Mouse (Mus musculus): ENCODE measurements around the gene Chil1. TPM values are rescaled to one million over a fixed set of nuclear protein-coding genes. Genes with fewer than 3 reads are reported as not detected.

The Chil1 gene
- 10 to 100 TPM; 14.0 TPM for total RNA-seq (2021)
- long read RNA-seq, experiment 1, transcript Chil1-208 (10 exons, 1,645 nt), result major isoform, 7 of 23 reads
- long read RNA-seq, experiment 1, partial matches to known transcripts, result 2 of 23 reads
- long read RNA-seq, experiment 1, other reads (novel, unspliced or antisense), result 10 of 23 reads
- long read RNA-seq, experiment 2, transcript Chil1-208 (10 exons, 1,645 nt), result major isoform, 7 of 17 reads
- long read RNA-seq, experiment 2, partial matches to known transcripts, result 1 of 17 reads
- long read RNA-seq, experiment 2, other reads (novel, unspliced or antisense), result 4 of 17 reads

DNA sequence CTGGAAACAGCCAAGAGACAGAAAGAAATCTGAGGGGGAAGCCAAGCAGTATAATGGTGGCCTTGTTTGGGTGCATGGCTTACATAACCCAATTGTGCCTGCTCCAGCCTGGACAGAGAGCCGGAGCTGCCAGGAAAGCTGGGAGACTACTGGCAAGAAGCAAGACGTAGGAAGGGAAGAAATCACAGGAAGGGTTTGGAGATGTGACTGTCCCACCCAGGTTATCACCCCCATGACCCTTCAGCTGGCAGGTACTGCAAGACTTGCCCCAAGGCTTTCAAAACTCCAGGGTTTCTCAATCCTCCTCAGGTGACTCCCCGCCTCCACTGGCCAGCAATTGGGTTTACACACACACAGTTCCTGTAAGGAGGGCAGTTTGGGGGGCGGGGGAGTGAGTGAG lies at the start of gene Chil1:
Gene Chil1 (plus strand): TSS at position 152 of the 400 bp plus-strand sequence.
- DNase-seq (ENCODE audit: extremely low spot score in 1 of 2, low spot score in 2 of 2), result no peak
- TF ChIP-seq CTCF (IDR thresholded peaks at IDR 0.05), result no peak
- Histone ChIP-seq H3K27ac (peak within 1 kb of the TSS; percentile 67), H3K4me3 (no peak within 1 kb of the TSS)
- intact Hi-C loops (cut with DNase I), result no loop called here

DNA sequence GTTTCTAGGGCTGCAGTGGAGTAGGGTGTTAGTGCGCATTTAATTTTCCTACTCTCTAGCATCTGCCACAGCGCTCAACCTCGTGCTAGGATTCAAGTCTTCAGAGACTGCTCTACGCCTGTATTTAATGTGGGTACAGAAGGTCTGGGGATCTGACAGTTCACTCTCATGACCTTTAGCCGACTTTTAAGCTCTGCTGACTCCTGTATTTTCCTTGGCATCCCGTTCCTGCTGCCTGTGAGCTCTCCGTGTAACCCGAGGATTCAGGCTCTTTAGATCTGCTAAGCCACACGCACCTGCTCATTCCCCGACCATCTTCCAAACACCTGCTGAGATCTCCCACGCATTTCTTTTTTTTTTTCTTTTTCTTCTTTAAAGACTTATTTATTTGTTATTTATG lies 48.7 kb upstream of the Chil1 start:
- H3K4me3 ChIP-seq, result no peak overlapping the region
- DNase-seq (ENCODE audit: extremely low spot score in 1 of 2, low spot score in 2 of 2), result no peak
- no peak overlapping the region for H3K27ac ChIP-seq
- intact Hi-C loops (cut with DNase I), result no loop called here
- no peak for TF ChIP-seq CTCF (IDR thresholded peaks at IDR 0.05)

DNA sequence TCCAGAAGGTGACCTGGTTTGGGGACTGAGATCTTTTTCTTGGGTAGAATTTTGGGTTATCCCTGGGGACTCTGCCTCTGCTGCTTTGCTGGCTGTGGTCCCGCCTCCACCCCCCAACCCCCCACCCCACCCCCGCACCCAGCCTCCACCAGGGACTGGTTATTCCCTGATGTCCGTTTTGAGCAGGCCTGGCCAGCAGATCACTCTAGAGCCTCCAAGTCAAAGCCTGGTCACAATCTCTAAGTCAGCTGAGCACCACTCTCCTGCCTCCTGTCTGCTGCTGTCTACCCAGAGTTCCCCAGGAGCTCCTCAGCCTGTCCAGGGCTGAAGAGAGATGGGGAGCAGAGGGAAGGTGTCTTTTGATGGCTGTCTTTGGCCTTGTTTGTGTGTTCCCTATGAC lies 45.6 kb upstream of the Chil1 start:
- intact Hi-C loops (cut with DNase I), result no loop called here
- no peak for DNase-seq (ENCODE audit: extremely low spot score in 1 of 2, low spot score in 2 of 2)
- Histone ChIP-seq H3K27ac (no peak overlapping the region), H3K4me3 (no peak overlapping the region)
- TF ChIP-seq CTCF (IDR thresholded peaks at IDR 0.05), result no peak

DNA sequence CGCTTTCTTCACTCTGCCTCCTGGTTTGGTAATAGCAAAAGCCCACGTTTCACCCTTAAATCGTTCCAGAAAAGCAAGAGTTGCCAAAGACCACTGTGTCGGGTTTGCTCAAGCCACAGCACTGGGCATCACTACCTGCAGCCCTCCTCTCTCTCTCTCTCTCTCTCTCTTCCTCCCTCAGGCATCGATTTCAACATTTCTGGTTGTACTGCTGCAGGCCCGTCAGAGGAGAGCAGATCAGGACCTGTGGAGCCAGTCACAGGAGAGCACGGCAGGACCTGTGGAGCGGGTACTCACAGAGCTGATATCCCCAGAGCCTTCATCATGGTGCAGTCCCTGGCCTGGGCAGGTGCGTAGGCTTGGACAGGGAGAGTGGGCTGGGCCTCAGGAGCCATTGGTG lies 43.6 kb upstream of the Chil1 start:
- Histone ChIP-seq H3K27ac (no peak overlapping the region), H3K4me3 (no peak overlapping the region)
- no peak for DNase-seq (ENCODE audit: extremely low spot score in 1 of 2, low spot score in 2 of 2)
- TF ChIP-seq CTCF (IDR thresholded peaks at IDR 0.05), result no peak
- intact Hi-C loops (cut with DNase I), result no loop called here

DNA sequence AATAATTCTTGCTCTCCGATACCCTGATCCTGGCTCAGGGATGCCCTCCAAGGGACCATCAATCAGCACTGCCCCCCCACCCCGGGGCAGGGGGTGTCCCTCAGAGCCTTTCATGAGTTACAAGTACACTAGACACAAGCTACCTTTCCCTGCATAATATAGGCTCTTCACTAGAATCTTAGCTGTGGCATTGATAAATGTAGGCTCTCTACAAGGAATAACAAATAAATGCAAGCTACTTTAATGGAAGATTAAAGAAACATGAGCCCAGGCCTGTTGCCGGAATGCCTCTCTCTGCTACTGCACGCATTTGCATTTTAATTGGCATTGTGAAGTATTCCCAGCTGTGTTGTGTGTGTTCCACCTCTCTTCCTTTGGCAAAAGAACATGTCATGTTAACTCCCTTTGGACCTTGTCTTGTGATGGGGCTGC lies 39.6 kb upstream of the Chil1 start:
- no peak for TF ChIP-seq CTCF (IDR thresholded peaks at IDR 0.05)
- Histone ChIP-seq H3K27ac (no peak overlapping the region), H3K4me3 (no peak overlapping the region)
- intact Hi-C loops (cut with DNase I), result no loop called here
- no peak for DNase-seq (ENCODE audit: extremely low spot score in 1 of 2, low spot score in 2 of 2)

DNA sequence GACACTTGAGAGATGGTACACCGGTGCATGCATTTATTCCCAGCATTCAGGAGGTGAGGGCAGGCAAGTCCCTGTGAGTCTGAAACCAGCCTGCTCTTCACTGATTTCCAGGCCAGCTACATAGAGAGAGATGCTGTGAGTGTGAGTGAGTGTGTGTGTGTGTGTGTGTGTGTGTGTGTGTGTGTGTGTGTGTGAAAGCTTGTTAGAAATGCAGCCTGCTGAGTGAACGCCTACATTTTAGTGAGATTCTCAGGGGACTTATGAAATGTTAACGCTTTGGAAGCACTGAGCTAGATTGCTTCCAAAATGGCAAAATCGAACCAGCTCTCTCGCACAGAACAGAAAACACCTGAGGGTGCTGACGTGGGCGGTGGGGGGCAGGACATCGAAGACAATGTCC lies 35.9 kb upstream of the Chil1 start:
- peak; percentile 25 to 38 for DNase-seq (ENCODE audit: extremely low spot score in 1 of 2, low spot score in 2 of 2)
- no peak overlapping the region for H3K4me3 ChIP-seq
- H3K27ac ChIP-seq, result peak overlapping the region; percentile 15; the same call in 1 of the 2 replicates
- TF ChIP-seq CTCF (IDR thresholded peaks at IDR 0.05), result no peak
- intact Hi-C loops (cut with DNase I), result no loop called here

DNA sequence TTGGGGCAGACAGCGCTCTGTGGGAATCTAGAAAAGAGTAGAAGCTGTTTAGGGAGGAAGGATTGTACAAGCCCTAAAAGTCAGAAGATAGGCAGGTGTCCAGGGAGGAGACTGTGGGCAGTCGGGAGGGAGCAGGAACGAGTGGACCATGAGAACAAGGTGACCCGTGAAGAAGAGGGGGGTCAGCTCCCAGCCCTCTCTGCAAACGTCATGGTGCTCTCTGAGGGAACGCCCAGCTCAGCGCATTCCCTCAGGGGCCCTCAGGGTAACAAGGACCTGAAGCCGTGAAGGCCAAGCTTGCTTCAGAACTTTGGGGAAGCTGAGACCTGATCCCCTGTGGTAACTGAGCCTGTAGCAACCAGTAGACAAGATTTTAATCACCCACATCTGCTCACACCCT lies 31.9 kb upstream of the Chil1 start:
- Histone ChIP-seq H3K4me3 (no peak overlapping the region), H3K27ac (no peak overlapping the region)
- DNase-seq (ENCODE audit: extremely low spot score in 1 of 2, low spot score in 2 of 2), result no peak
- intact Hi-C loops (cut with DNase I), result loop anchor here (2.0 kb wide), 1 partner anchor 183 kb away; the partner anchor contains the start of gene Ppfia4
- no peak for TF ChIP-seq CTCF (IDR thresholded peaks at IDR 0.05)

DNA sequence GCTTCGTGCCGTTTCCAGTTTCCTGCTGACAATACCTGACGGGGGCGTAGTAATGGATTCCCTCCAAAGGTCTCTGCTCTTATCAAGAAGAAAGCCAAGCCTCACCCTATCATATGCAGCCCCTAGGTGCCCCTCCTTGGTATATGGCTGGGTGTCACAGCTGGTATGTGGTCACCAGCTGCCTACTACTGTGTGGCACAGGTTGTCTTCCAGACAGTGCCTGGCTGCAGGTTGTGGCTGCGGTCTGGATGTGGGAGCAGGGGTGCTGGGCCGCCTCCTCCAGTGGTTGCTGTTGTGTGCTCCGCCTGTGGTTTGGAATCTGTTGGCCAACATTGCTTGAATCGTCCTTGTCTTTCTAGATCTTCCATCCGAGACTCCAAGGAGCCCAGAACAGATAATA lies 31.2 kb upstream of the Chil1 start:
- H3K4me3 ChIP-seq, result no peak overlapping the region
- intact Hi-C loops (cut with DNase I), result loop anchor here (1.0 to 2.0 kb wide), 2 partner anchors 94 to 182 kb away; partner anchors contain the start of gene Ppfia4
- no peak overlapping the region for H3K27ac ChIP-seq
- DNase-seq (ENCODE audit: extremely low spot score in 1 of 2, low spot score in 2 of 2), result no peak
- TF ChIP-seq CTCF (IDR thresholded peaks at IDR 0.05), result no peak

DNA sequence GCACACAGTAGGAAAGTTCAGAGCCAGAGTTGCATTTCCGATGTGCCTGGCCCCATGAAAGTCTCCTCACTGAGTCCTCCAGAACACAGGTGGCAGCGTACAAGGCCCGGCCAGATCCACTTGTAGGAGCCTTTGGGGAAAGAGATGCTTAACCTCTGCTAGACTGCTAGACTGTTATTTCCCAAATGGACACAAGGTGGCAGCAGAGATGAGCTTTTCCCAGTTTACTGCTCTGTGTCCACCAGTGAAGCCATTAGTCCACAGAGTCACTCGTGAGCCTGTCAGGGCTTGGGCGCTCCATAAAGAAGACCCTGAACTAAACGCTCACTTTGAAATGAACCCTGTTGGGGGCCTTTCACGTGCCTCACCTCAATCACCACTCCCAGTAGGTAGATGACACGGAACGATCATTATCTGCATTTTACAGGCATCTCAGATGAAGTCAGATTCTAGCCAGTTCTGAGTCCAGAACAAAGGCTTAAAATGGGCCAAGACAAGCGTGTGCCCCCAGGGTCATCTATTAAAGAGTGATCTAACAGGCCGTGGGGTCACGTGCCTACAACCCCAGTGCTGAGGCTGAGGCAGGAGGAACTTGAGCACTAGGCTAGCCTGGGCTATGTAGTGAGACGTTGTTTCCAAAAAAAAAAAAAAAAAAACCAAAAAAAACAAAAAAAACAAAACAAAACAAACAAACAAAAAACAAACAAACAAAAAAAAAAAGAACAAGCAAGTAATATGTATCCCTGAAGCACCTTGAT lies 30.1 kb upstream of the Chil1 start:
- no peak overlapping the region for H3K27ac ChIP-seq
- peak; percentile 92 for TF ChIP-seq CTCF (IDR thresholded peaks at IDR 0.05)
- H3K4me3 ChIP-seq, result no peak overlapping the region
- DNase-seq (ENCODE audit: extremely low spot score in 1 of 2, low spot score in 2 of 2), result peak; percentile 76 to 82
- intact Hi-C loops (cut with DNase I), result loop anchor here (1.0 to 2.0 kb wide), 4 partner anchors 45 to 181 kb away; partner anchors contain the start of gene Ppfia4

DNA sequence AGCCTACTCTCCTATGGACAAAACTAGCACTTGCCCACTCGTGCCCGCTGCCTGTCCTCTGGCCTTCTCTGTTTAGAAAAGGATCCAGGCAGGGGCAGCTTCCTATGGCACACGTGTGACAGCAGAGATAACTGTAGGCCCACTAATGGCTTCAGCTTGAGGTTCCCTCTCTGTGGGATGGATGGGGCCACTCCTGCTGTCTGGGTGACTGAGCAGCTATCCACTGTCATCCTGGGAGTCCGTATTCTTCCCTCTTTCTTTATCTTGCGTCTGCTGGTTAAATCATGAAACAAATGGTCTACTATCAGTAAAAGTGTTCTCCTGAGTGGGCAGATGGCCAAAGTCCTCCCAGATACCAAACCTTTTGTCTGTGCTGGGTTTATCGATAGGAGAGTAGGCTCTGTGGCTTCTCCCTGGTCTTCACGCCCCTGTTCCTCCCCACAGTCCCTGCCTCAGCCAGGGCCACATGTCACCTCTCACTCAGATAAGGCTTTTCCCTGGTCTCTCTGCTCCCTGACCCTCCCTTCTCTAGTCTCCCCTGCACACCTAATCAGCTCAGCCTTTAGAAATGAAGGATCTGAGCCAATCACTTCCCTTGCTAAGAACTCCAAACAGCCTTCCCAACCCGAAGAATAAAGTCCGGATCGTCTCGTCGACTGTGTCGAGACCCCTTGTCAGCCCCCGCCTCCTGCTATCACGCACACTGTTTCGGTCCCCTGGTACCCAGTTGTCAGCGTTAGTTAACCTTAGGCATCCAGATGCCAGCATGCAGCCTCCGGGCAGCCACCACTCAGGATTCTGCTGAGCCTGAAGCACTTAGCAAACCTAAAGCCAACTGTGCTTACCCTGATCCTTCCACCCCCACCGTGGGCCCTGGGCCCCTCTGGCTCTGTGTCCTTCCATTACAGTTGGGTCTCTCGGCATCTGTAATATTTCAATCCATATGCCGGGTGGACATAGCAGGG lies 29.1 kb upstream of the Chil1 start:
- H3K4me3 ChIP-seq, result no peak overlapping the region
- no peak overlapping the region for H3K27ac ChIP-seq
- no peak for TF ChIP-seq CTCF (IDR thresholded peaks at IDR 0.05)
- DNase-seq (ENCODE audit: extremely low spot score in 1 of 2, low spot score in 2 of 2), result no peak
- intact Hi-C loops (cut with DNase I), result loop anchor here (2.0 kb wide), 2 partner anchors 44 to 170 kb away; no protein-coding TSS in a partner anchor

DNA sequence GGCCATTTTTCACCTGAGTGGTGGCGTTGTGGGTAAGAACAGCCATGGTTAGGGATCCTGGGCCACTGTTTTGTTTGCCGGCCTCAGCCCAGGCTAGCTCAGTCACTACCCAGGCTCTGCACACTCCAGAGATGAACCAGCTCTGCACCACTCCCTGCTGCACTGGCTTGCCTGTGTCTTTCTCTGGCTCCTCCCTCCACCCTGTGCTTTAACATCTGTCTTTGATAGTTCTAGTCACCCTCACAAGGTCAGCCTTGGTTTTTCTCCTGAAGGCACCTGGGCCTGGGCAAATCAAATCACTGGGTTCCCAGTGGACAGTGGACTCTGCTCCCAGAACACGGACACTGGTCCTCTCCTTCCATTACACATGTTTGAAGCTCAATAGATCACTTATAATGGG lies 27.9 kb upstream of the Chil1 start:
- no peak for DNase-seq (ENCODE audit: extremely low spot score in 1 of 2, low spot score in 2 of 2)
- TF ChIP-seq CTCF (IDR thresholded peaks at IDR 0.05), result no peak
- H3K27ac ChIP-seq, result no peak overlapping the region
- intact Hi-C loops (cut with DNase I), result no loop called here
- no peak overlapping the region for H3K4me3 ChIP-seq

Data from left cerebral cortex, adult 2 months (tissue).